Mouse (Mus musculus) T-helper 2 cell (primary cell): Measurements from ENCODE around the gene Gm45711.

ENCODE experiments used
- in situ Hi-C: fragments of 300-600 bp; cut with MboI, MseI; formaldehyde crosslinking; loops from one replicate; pipeline ENCODE4 v1.15.1; 2025; ENCODE audit warnings: high pct_unique_total_duplicates

The Gm45711 gene

DNA sequence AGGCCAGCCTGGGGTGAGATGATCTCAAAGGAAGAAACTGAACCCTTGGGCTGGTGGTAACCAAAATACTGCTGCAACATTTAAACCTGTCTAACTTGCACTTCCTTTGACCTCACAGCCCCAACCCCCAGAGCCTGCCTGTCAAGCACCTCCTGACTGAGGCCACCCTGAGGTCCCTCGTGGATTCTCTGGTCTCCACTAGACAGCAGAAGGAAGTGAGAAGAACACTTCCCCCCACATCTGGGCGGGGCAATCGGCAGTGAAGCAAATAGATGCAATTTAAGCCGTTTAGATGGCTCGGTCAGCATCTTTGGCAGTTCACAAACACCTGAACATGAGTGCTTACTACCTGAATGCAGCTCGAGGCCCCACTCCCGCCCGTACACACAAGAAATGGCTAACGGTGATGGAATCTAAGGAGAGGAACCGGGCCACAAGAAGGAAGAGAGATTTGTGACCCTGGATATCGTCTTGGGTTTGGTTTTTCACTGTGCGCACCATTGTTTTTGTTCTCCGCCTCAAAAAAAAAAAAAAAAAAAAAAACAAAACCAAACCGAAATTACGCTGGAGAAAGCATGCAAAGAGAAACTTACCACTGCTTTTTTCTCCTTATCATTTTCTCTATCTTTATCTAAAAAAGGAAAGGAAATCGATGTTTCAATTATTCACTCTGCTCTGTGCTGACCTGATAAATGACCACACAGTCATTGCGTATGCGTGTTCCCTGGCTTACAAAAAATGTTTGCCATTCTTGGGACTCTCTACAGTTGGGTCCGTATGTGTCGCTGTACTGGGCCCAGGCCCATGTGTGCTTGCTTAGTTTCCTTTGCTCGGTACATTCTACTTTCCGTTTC, 62.6 kb downstream of the Gm45711 start:
- in situ Hi-C loops, result loop anchor here (5.0 kb wide), 1 partner anchor 335 kb away; no protein-coding TSS in a partner anchor

DNA sequence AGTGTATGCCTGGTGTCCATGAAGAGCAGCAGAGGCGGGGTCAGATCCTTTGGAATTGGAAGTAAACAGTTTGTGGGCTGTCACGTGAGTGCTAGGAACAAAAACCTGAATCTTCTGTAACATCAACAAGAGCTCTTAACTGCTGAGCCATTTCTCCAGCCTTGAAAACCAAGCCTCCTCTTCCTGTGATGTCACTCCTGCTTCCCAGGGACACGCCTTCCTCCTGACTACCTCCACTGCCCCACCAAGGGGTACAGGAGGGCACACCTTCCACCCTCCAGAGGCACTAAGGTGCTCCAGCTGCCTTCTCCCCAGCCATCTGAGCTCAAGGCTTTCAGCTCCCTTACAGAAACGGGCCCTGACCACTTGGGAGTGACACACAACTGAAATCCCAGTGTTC, 63.3 kb downstream of the Gm45711 start:
- in situ Hi-C loops, result loop anchor here (5.0 kb wide), 1 partner anchor 336 kb away; no protein-coding TSS in a partner anchor

DNA sequence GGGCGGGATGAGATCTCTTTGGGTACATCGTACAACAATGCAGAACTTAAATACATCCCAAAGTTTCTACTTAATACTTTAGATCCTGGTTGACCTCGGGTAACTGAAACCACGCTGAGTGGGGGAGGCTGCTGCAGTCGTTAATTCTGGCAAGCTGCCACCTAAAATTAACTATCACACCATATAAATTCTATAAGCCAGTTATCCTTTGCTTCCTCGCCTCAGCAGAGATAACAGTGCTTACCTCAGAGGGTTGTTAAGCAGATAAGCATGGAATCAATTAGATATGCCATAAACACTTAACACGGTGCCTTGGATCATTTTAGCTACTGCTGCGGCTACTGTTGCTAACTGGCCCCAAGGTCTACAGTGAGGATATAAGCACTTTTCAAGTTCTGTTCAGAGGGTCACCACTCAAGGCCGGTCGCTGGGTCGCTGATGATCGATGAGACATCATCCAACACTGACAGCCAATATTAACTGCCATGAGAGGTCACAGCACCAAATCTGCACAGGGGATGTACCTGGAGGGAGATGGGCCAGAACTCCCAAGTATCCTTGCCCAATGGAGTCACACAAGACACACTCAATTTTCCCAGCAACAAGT, 67.7 kb downstream of the Gm45711 start:
- in situ Hi-C loops, result no loop called here

DNA sequence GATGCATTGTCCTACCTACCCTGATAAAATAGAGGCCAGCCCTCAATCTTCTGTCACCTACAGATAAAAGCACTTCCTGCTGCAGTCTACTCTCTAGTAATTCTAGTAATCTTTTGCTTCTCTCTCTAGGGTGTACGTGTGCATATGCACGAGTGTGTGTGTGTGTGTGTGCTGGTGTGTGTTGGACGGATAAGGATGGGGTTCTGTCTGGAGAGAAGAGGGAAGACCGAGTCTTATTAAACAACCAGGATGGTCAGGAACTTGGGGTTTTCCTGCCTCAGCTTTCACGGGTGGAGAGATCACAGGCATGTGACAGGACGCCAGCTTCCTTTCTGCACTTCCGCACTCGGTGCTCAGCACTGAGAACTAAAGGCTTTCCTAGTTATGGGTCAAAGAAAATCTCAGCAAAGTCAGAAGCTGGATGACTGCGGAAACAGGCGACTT, 70.4 kb downstream of the Gm45711 start:
- in situ Hi-C loops, result no loop called here

DNA sequence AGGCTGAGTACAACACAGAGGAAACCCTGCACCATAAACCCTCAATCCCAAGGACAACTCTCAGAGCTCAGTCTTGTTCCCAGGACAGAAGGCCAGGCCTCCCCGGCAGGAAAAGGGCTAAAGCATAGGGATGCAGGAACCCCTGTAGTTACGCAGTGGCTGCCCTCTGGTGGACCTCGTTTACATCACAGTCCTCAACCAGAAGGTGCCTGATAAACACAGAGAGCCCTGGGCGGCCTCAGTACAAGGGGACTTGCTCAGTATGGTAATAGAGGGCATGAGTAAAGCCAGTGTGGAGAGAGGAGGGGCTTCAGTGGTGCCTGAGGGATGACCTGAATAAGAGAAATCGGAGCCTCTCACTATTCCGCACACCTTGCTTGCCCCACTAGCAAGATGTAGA, 75.3 kb downstream of the Gm45711 start:
- in situ Hi-C loops, result no loop called here

DNA sequence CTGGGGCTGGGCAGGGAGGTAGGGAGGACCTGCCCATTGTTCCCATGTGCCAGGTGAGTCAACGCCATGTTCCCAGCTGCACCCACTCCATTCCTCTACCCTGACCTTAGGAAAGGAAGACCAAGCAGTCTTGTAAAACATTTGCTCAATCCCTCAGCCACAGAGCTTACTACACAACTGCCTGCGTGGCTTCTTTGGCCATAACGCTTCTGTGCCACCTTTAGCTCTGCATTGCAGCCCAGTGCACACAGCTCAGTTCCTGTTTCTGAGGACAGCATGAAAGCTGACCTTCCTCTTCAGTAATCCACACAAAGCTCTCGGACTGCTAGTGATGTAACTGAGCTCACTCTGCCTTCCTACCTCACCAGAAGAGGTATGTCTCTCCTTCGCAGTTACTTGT, 77.0 kb downstream of the Gm45711 start:
- in situ Hi-C loops, result no loop called here

DNA sequence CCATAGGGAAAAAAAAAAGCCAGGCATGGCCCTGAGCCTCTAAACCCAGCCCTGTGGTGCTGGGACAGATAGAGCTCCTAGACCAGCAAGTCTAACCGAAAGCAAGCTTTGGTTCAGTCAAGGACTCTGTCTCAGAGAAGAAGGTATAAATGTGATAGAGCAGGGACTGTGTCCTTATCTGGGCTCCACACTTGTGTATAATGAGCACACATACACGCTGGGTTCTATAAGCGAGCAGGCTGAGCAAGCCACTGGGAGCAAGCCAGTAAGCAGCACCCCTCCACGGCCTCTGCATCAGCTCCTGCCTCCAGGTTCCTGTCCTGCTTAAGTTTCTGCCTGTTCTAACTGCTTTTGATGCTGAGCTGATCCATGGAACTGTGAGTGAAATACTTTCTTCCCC, 77.8 kb downstream of the Gm45711 start:
- in situ Hi-C loops, result no loop called here
